Mouse (Mus musculus): Measurements from ENCODE around the gene Asb6. TPM values are rescaled to one million over a fixed set of nuclear protein-coding genes. Genes with fewer than 3 reads are reported as not detected.

Gene Asb6
- total RNA-seq, 2 experiments from 2014 or later = 28.9 to 32.0 TPM

DNA sequence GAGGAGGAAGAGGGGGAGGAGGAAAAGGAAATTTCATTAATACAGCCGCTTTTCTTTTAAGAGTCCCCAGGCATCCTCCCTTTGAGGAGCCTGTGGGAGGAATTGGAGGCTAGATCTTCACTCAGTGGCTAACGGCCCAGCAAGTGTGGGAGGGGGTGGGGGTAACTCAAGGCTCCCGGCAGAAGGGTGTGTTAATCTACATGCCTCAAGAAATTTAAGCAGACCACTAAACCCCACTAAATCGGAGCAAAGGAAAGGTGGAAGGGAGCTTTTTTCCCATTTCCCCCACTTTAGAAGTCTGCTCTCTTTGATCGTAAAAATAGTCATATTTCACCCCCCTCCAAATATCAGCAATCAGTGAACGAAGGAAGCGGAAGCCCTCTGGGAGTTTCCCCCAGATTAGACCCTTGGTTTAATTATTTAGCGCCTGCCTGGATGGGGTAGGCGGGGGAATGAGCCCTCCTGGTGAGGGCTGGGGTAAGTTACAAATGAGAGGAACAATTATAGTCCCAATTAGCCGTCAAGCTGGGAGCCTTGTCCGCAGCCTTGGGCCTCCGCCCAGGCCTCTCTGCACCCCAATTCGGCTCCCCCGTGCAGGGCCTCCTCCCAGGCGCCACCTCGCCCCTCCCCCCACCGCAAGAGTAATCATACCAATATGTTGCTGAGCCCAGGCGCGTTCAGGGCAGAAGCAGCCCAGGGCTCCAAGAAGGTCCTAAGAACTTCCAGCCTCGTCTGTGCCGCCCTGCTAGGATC is 6.3 kb upstream of the Asb6 start:
- DNase-seq (ENCODE audit: low spot score in 2 of 2) = no peak

DNA sequence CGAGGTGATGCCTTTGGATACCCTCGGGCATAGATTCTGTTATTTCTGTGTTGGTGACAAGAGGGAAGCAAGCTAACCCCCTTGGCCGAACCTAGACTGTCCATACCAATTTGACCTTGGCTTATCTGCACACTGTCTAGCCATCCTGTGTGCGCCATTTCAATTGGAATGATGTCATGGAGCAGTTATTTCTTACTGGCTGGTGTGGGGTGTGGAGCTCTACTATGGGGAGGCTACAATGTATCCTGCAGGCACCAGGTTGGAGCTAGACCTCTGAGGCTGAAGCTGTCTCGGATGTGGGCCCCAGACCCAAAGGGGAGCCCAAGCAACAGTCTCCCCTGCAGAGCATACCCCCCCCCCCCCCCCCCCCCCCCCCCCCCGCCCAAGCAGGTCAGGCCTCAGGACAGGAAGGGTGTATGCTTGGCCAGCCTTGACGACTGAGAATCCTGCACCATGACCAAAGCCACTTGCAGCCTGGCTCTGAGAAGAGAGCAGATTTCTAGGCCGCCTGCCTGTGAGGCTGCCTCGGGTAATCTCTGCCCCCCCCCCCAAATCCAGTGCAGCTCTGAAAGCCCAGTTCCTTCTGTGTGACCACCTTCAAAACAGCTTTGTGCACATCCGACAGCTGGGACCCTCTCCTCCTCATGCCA is 4.4 kb upstream of the Asb6 start, which contains the start of gene Prrx2:
Gene Prrx2, plus strand, starts transcription at position 600 of the 650 bp plus-strand sequence.
- DNase-seq (ENCODE audit: low spot score in 2 of 2) = no peak

DNA sequence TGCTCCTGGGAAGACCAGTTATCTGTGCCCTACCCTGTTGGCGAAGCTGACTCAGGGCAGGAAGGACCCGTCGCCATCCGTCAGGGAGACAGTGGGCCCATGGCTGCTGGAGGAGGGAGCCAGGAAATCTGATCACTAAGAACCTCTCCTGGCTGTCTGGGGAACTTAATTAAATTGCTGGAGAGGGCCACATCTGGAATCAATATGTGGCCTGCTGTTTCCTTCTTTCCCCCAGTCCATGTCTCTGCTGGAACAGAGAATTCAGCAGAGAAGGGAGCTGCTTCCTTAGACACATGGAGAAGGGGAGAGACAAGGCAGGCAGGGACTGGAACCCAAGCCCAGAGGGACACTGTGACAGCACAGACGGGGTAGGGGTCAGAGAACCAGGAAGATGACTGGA is 3.5 kb upstream of the Asb6 start:
- DNase-seq (ENCODE audit: low spot score in 2 of 2) = no peak

DNA sequence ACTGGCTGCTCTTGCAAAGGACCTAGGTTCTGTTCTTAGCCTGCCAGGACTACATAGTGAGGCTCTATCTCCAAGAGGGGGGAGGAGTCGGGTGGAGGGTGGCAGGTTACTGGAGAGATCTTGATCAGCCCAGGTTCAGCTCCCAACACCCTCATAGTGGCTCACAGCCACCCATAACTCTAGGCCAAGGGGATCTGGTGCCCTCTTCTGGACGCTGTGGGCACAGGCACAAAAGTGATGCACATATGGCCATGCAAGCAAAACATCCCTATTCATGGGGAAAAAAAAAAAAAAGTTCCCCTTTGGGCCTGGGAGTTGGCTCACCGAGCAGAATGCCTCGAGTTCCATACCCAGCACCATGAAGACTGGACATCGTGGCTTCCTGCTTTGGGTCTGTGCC is 818 bp downstream of the Asb6 start:
- DNase-seq (ENCODE audit: low spot score in 2 of 2) = no peak

DNA sequence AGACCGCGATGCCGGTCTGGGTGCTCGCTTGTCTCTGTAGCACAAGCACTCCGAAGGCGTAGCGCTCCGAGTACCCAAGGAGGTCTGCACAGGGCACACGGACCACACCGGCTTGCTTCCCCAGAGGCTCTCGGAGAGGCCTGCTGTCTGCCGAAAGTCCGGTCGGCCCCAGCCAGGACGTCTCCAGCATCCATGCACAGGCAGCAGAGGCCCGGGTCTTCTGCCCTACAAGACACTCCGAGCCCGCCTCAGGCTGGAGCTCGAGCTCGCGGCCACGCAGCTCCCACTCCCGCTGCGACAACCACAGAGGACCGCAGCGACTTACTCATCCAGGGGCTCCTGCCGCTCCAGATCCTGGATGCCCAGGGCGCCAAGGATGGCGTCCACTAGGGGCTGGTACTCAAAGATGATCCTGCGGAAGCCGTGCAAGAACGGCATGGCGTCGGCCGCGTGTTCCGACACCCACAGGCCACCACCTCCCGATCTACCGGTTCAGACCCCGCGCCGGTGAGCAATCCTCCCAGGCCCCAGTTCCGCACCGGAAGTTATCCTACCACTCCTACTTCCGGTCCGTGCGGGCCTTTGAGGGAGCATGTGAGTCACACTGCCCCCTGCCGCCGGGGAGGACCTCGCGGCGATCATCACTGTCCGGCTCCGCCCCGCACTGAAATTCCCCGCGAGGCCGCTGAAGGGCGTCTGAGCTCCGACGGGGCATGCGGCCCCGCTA is 2.2 kb downstream of the Asb6 start:
- DNase-seq (ENCODE audit: low spot score in 2 of 2) = peak; percentile 95 to 96

DNA sequence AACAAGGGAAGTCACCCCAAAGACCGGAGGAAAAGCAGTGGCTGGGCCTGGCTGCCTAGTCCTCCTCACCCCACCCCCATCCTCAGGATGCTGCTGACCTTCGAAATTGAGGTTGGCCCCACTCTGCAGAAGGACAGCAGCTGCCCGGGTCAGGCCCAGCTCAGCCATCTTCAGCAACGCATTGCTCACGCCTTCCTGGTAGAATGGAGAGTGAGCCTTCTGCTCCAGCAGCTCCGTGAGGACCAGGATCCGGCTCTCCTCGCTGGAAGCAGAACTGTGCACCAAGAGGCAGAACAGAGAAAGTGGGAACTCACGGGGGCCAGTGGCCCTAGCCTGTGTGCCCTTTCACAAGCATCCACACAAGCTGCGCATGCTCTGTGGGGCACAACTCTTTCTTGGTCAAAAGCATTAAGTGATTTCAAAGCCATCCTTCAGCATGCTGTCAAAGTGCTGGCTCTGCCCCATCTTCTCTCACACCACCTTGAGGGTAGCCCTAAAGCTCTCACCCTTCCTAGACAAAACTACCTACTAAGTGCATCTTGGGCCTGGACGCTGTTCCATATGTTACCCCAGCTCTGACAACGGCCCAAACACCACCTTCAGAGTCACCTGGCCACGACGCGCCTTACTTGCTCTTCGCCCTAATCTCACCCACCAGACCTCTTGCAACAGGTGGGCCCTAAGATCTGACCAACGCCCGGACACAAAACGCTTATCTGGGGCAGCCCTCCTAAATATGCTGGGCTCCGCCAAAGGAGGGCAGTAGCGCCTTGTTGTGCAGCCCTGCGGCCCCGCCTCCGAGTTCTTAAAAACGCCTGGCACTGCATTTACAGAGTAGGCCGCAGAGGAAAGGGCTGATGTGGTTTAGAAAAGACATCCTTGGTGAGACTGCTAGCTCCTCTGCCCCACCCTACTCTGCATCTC is 3.0 kb downstream of the Asb6 start:
- no peak for DNase-seq (ENCODE audit: low spot score in 2 of 2)

DNA sequence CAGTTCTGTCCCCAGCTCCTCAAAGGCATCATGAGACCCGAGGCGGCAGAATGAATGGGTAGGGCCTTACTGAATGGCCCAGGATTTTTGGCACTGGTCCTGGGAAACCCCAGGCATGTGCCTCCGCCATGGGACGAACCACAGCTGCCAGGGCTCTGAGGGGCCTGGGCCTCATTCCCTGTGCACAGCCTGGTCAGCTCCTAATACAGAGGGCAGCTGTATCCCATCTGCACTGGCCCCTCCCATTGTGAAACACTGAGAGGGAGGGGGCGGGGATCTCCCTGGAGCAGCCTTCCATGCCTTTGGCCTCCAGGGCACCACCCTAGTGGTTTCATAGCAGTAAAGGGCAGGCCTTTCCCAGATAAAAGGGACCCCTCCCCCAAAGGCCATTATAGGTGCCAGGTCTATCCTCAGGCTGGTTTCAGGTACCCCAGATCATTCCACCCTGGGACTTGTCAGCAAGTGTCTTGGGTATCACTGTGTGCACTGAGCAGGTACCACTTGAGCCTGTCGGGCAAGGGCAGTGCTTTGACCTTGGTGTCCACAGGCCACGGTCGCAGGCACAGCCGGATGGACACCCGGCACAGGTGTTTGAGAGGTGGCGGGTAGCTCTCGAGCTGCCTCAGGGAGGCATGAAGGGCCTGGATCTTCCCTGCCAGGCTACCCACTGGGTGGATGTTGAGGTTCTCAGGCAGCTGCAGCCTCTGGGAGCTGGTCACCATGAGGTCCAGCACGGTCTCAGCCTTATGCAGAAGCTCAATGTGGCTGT is 6.6 kb downstream of the Asb6 start:
- DNase-seq (ENCODE audit: low spot score in 2 of 2) = no peak

DNA sequence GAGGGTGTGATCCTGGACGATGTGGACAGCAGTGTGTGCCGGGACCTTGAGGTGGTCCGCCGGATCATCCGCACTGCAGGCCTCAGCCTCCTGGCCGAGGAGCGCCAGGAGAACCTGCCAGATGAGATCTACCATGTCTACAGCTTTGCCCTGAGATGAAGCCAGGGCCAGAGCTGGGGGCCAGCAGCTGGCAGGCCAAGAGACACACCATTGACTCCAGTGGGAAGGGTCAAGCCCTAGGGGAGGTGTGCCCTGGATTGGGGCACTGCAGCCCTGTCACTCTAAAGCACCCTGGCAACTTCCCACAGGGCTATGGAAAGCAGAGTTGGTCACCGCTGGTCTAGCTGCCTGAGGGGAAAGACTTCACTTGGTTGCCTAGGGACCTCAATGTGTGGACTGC is 7.7 kb downstream of the Asb6 start:
- no peak for DNase-seq (ENCODE audit: low spot score in 2 of 2)

DNA sequence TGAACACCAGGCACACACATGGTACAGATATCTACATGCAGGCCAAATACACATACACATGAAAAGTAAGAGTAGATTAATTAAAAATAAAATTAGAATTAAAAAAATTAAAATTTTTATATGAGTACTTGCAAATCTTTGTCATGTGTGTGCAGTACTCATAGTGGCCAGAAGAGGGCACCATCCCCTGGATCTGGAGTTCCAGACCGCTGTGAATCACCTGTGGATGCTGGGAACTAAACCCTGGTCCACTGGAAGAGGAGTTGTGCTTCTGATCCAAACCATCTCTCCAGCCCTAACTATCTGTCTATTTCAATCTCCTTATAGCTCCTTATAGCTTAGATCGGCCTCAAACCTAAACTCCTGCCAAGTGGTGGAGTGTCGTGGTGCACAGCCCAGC is 9.1 kb downstream of the Asb6 start:
- DNase-seq (ENCODE audit: low spot score in 2 of 2) = no peak

DNA sequence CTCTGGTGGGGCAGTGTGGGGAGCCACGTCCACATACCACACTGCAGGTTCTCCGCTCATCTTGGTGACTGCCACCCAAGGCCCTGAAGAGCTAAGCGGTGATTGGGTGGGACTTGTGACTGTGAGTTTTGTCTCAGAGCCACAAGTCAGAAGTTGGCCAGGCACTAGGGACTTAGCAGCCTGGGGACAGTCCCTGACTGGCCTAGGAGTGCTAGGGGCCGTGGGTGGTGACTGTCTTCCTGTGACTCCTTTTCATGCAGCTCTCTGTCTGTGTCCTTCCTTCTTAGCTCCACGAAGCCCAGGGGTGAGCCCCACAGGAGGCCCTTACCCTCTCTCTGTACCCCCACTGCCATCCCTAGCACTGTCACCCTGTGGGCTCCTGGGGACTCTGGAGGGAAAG is 10.3 kb downstream of the Asb6 start:
- no peak for DNase-seq (ENCODE audit: low spot score in 2 of 2)

DNA sequence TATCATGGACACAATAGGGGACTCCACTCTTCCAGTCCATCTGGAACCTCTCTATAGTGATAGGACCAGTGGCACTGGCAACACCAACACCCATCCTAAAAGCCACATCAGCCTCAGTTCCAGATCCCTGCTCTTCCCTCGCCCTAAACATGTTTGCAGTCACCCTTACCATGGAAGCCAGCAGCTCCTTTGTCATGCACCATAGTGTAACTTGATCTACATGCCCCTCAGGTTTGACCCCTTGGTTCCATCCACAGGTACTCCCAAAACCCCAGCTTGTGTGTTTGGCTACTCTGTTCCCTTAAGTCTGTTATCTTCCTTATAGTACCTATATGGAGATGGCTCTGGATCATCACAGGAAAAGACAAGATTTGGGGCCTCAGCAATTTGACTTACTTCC is 13.8 kb downstream of the Asb6 start:
- no peak for DNase-seq (ENCODE audit: low spot score in 2 of 2)

DNA sequence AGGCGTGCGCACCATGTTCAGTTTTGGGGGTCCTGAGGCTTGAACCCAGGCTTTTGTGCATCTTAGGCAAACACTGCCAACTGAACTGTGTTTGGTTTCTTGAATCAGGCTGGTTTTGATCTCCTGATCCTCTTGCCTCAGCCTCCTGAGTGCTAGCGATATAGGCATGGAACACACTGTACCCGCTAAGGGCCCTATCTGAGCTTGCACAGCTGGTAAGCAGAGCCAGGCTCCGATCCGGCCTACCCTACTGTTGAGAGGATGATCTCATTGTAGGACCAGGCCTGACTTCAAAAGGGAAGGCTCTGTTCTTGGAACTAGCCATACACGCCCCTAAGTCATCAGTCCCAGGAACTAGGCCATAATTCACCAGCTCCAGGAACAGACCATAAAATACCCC is 19.6 kb downstream of the Asb6 start:
- DNase-seq (ENCODE audit: low spot score in 2 of 2) = no peak

DNA sequence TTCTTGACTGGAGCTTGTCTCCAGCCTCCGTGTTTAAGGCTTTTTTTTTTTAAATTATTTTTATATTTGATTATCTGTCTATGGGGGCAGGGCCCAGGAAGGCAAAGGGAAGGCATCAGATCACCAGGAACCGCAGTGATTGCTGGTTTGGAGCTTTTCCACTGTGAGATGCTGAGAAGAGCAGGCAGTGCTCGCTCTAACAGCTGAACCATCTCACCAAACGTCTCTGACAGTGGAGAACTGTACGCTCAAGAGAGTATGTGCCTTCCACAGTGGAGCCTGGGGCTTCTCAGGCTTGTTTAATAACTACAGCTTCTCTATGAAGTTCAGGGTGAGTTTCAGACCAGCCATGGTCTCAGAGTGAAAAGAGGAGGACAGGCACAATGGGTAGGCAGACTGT is 20.6 kb downstream of the Asb6 start:
- no peak for DNase-seq (ENCODE audit: low spot score in 2 of 2)

DNA sequence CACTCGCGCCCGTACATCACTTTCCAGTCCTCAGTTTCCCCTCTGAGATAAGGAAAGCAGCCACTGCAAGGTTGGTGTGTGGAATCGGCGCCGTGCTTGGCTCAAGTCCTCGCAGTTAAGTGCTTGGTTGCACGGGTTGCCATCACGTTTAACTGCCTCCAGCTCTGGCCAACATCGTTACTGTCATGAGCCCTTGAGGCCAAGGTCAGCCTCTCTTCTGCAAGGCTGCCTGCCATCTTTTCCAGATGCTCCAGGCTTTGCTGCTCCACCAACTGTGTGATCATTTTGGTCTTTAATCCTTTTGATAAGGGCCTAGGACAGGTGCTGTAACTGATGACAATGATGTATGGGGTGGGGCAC is 21.9 kb downstream of the Asb6 start:
- no peak for DNase-seq (ENCODE audit: low spot score in 2 of 2)

DNA sequence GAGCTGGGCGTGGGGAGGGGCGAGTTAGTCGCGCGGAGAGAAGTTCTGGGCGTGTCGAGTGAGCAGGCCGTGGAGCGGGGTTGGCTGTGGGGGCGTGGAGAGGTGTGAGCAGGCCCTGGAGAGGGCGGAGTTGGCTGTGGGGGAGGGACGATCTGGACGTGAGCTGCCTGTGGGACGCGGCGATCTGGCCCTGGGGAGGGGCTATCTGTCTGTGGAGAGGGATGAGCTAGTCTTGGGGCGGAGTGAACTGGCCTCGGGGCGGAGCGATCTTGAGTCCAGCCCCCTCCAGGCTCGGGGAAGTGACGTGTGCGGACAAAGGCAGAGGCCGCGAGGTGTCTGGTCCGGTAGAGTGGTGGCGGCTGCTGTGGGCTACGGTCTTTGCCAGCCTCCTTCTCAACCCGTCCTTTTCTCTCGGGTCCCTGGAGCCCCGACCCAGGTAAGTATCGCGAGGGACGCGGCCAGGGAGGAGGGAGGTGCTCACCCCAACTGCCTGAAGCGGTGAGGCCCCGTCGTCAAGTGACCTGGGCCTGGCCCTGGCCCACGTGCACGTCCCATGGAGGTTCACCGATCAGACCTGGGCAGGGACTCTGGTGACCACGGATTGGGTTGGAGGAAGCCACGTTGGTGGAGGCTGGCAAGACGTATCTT is 22.4 kb downstream of the Asb6 start, which contains the start of gene Ntmt1:
Gene Ntmt1, plus strand, starts transcription at position 179 of the 648 bp plus-strand sequence.
- DNase-seq (ENCODE audit: low spot score in 2 of 2) = peak; percentile 92 to 99

DNA sequence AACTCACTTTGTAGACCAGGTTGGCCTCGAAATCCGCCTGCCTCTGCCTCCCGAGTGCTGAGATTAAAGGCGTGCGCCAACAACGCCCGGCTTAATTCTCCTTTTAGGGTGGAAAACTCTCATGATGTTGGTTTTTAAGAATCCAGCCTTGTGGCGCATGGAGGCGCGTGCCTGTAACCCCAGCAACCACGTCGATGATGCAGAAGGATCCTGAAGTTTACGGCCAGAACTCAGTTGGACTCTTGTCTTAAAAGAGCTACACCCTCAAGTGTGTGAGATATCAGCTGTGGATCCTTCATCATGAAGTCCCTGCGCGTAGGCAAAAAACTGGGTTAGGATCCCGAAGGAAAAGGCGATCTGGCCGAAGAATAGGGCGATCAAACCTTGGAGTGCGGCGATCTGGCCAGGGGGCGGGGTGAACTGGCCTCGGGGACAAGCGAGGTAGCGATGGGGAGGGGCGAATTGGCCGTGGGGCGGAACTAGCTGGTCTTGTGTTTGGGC is 22.9 kb downstream of the Asb6 start:
- DNase-seq (ENCODE audit: low spot score in 2 of 2) = no peak

DNA sequence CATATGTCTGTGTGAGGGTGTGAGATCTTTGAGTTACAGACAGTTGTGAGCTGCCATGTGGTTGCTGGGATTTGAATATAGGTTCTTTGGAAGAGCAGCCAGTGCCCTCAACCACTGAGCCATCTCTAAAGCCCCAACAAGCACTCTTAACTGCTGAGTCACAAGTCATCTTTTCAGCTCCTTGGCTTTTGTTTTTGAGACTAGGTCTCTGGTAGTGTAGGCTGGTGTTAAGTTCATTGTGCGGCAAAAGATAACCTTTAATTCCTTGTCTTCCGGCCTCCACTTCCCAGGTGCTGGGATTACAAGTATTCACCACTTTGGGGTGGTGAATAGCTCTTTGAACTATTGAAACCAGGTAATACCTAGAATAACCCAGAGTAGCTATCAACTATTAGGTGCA is 24.1 kb downstream of the Asb6 start:
- DNase-seq (ENCODE audit: low spot score in 2 of 2) = no peak

DNA sequence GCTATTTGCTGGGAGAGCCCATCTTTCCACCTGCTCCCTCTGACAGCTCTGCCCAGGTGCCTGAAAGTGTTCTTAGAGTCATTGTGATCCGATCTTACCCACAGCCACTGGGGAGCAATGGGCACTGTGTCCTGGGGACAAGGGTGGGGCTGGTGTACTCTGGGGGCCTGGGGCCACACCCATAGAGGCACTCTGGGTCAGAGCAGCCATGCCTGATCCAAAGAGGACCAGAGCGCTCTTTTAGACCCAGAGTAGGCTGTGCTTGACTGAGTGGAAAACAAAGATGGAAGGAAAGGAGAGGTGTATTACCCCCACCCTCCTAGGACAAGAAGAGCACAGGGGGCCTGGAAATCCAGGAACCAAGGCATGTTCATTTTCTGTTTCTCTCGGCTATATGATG is 26.5 kb downstream of the Asb6 start, which contains the start of gene 1700001O22Rik:
Gene 1700001O22Rik, minus strand, starts transcription at position 58 of the 400 bp plus-strand sequence.
- no peak for DNase-seq (ENCODE audit: low spot score in 2 of 2)

DNA sequence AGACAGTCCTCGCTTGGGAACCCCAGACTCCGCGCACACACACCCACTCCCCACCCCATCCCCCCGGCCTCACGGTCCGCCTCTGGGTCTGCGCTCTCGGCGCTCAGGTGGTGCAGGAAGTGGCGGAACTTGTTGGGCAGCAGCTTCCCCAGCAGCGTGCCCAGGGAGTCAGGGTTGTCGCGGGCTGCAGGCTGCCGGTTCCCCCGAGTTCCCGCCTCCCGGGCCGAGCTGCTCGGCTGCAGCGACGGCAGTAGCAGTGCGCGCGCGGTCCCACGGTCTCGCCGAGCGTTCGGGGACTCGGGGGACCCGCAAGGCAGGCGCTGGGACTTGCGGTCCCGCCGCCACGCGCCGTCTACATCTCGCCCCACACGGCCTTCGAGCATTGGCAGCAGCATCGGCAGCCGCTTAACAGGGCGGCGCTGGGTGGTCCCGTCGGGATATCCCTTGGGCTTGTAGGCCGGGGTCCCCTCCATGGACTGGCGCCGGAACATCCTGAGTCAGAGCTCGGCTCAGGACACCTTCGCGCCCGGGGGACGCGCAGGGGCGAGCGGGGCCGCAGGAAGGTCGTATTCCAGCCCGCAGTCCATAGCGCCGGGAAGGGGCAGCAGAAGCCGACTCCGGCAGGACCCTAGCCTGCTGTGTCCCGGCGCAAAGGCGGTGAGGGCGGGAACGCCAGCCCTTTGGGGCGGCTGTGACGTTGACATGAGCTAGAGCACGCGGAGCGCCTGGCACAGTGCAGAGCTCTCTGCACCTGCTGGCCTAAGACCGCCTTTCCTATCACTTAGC is 28.9 kb downstream of the Asb6 start:
- no peak for DNase-seq (ENCODE audit: low spot score in 2 of 2)

Measured in adrenal gland, postnatal 4 days (tissue).